Comparison of ENCODE assay signal across 32 mouse cellular contexts in genomic region chr10:128598476-128598875, GRCm38 (mm10). TPM values are rescaled to one million over a fixed set of nuclear protein-coding genes. Genes with fewer than 3 reads are reported as not detected.
"Had no signal": no experiment of that assay in that cellular context is flagged by ENCODE, and none has a peak within 500 bp of the region (broad histone marks: within the 10 kb centered on the region; RNA-seq: fewer than 3 reads in every experiment).

No protein-coding gene starts in this region.

- H3K4me3 ChIP-seq: left cerebral cortex, adult 2 months; limb, embryonic 10.5 days; limb, embryonic 12.5 days; limb, embryonic 13.5 days; limb, embryonic 15.5 days; liver, embryonic 13.5 days; liver, embryonic 15.5 days; lung, embryonic 15.5 days; megakaryocyte, embryonic 14.5 days; midbrain, embryonic 10.5 days; midbrain, embryonic 12.5 days; midbrain, embryonic 13.5 days; midbrain, embryonic 15.5 days; myocyte; neural tube, embryonic 12.5 days had no signal

- H3K27ac ChIP-seq: left cerebral cortex, adult 2 months; limb, embryonic 10.5 days; limb, embryonic 12.5 days; limb, embryonic 13.5 days; limb, embryonic 15.5 days; liver, embryonic 13.5 days; liver, embryonic 14.5 days; liver, embryonic 15.5 days; lung, embryonic 15.5 days; macrophage; midbrain, embryonic 10.5 days; midbrain, embryonic 12.5 days; midbrain, embryonic 13.5 days; midbrain, embryonic 15.5 days; neural tube, embryonic 12.5 days had no signal

- ATAC-seq: lung, postnatal 0 days; midbrain, embryonic 13.5 days; midbrain, embryonic 15.5 days; midbrain, embryonic 16.5 days had no signal

- DNase-seq: left cerebral cortex, postnatal 4 days; liver; liver, embryonic 13.5 days; lung, adult 18-20 months; lung, adult 2 months; lung, embryonic 14.5 days; lung, postnatal 10 days; lung, postnatal 14 days; lung, postnatal 36 days; lung, postnatal 4 days; midbrain, embryonic 14.5 days had no signal

- H3K9ac ChIP-seq: limb, embryonic 12.5 days; limb, embryonic 13.5 days; limb, embryonic 15.5 days; liver, embryonic 13.5 days; liver, embryonic 14.5 days; liver, embryonic 15.5 days; lung, embryonic 14.5 days; lung, embryonic 15.5 days; midbrain, embryonic 12.5 days; midbrain, embryonic 13.5 days; midbrain, embryonic 15.5 days; neural tube, embryonic 12.5 days had no signal

- H3K36me3 ChIP-seq: limb, embryonic 10.5 days; limb, embryonic 12.5 days; limb, embryonic 13.5 days; limb, embryonic 15.5 days; liver, embryonic 13.5 days; liver, embryonic 15.5 days; lung, embryonic 15.5 days; midbrain, embryonic 10.5 days; midbrain, embryonic 12.5 days; midbrain, embryonic 13.5 days; midbrain, embryonic 15.5 days; neural tube, embryonic 12.5 days had no signal

- H3K4me2 ChIP-seq: limb, embryonic 12.5 days; limb, embryonic 13.5 days; limb, embryonic 15.5 days; liver, embryonic 13.5 days; liver, embryonic 15.5 days; lung, embryonic 14.5 days; lung, embryonic 15.5 days; midbrain, embryonic 11.5 days; midbrain, embryonic 12.5 days; midbrain, embryonic 13.5 days; midbrain, embryonic 15.5 days; neural tube, embryonic 12.5 days had no signal

- H3K4me1 ChIP-seq: limb, embryonic 10.5 days; limb, embryonic 12.5 days; limb, embryonic 13.5 days; limb, embryonic 15.5 days; liver, embryonic 13.5 days; liver, embryonic 15.5 days; lung, embryonic 15.5 days; midbrain, embryonic 10.5 days; midbrain, embryonic 12.5 days; midbrain, embryonic 13.5 days; midbrain, embryonic 15.5 days; neural tube, embryonic 12.5 days had no signal

- H3K27me3 ChIP-seq: limb, embryonic 12.5 days; limb, embryonic 13.5 days; limb, embryonic 15.5 days; lung, embryonic 15.5 days; midbrain, embryonic 12.5 days; midbrain, embryonic 15.5 days; neural tube, embryonic 12.5 days had no signal

- H3K9me3 ChIP-seq: limb, embryonic 10.5 days; limb, embryonic 12.5 days; limb, embryonic 13.5 days; limb, embryonic 15.5 days; liver, embryonic 13.5 days; liver, embryonic 15.5 days; lung, embryonic 15.5 days; megakaryocyte, embryonic 14.5 days; midbrain, embryonic 10.5 days; midbrain, embryonic 12.5 days; midbrain, embryonic 13.5 days; midbrain, embryonic 15.5 days; neural tube, embryonic 12.5 days had no signal

RNA-seq across cellular contexts. Expression of gene Ikzf4, which starts 47.3 kb away (rescaled TPM):
- total RNA-seq: megakaryocyte, adult 5-6 weeks; monocyte, adult 5-6 weeks had no signal
- polyA plus RNA-seq: macrophage had no signal
